Mouse (Mus musculus): ENCODE measurements at regions not wholly inside any gene's neighbourhood (a gene's known extent, or its start where the extent isn't known, plus 50 kb on each side); places are given as distances from the start of the nearest gene placed in this dataset.

GRCm38 (mm10) chr8:88454048-88454696 is 67.0 kb upstream of the Nkd1 start:
- TF ChIP-seq ZNF384 (IDR thresholded peaks at IDR 0.05; ENCODE audit: low read depth, low read length) (no peak), CHD2 (IDR thresholded peaks at IDR 0.05; ENCODE audit: low read depth, low read length) (no peak), HCFC1 (IDR thresholded peaks at IDR 0.05; ENCODE audit: borderline replicate concordance, insufficient read depth, low read length) (no peak), MAFK (IDR thresholded peaks at IDR 0.05; ENCODE audit: insufficient read depth, low read depth, low read length) (no peak), ZC3H11A (IDR thresholded peaks at IDR 0.05; ENCODE audit: borderline replicate concordance, low read depth, low read length) (no peak)
